Mouse (Mus musculus): ENCODE data around the gene Mup19. TPM values are rescaled to one million over a fixed set of nuclear protein-coding genes. Genes with fewer than 3 reads are reported as not detected.
"Not testable (repeated sequence)": the region's sequence is repeated elsewhere in the genome, so short reads cannot be mapped to it uniquely, and the experiment has no call there.

Gene Mup19
- not detected in 2 replicates for total RNA-seq (2015; ENCODE audit: low replicate concordance)
- total RNA-seq (2017; ENCODE audit: low replicate concordance) = not detected in 2 replicates

DNA sequence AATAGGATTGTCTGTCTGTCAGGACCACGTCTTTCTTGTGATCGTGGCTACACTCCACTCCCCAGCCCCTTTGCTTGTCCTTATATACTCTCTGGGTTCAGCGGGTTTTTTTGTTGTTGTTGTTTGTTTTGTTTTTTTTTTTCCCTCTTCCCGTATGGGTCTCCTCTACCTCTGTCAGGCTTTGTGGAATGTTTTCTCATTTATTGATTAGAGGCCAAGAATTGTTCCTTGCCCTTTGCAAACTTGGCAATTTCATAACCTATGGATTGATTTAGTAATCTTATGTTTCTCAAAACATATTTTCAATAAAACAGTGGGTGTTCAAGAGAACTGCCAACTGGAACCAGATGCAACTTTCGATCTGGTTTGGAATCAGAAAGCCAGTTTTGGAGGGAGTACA, at the start of gene Mup19:
Gene Mup19, minus strand, starts transcription at position 101 of the 400 bp plus-strand sequence.
- ATAC-seq (replicated peaks; ENCODE audit: low FRiP score, poor library complexity, severe bottlenecking) = not testable (repeated sequence)

DNA sequence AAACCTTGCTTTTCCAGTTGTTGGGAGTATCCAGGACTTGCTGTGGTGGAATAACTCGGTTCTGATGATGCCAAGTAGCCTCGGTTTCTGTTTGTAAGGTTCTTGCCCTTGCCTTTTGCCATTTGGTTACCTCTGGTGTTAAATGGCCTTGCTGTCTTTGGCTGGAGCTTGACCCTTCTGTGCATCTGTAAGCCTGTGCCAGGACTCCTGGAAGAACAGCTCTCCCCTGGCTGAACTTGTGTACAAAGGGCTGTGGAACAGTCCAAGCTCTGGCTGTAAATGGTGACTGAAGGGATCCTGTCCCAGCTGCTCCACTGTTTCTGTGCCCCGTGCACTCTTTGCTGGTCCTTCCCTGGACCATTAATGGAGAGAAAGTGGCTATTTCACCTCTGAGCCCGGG, 47.1 kb upstream of the Mup19 start:
- no peak for ATAC-seq (replicated peaks; ENCODE audit: low FRiP score, poor library complexity, severe bottlenecking)

DNA sequence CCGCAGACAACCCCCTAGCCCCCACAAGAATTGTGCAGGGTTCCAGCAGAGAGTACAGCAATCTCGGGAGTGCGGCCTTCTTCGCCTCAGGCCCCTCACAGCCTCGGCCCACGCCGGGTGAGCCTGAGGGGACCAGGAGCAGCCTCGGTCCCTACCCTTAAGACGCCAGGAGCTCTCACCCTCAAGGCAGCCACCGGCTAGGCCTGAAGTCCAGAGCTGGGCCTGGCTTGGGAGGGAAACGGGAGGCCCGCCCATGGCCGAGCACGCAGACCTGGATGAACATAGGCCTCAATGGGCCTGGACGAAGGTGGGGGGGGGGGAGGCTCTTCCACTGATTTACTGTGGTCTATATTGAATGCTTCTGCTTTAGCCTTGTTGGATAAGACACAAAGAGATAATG, 41.1 kb upstream of the Mup19 start:
- no peak for ATAC-seq (replicated peaks; ENCODE audit: low FRiP score, poor library complexity, severe bottlenecking)

DNA sequence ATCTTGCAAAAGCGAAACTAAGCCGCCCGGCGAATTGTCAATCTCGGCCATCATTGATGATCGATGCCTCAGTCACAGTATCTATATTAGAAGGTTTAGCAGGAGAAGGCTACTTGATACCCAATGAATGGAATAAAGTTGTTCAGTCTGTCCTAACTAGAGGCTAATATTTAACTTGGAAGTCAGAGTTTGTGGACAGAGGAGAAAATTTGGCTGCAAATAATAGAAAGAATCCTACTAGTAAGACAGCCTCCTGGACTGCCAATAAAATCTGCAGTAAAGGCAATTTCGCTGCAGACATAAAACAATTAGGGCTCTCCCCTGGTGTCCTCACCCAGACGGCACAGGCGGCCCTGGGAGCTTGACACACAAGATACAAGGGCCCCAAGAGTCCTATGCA, 40.5 kb upstream of the Mup19 start:
- not testable (repeated sequence) for ATAC-seq (replicated peaks; ENCODE audit: low FRiP score, poor library complexity, severe bottlenecking)

DNA sequence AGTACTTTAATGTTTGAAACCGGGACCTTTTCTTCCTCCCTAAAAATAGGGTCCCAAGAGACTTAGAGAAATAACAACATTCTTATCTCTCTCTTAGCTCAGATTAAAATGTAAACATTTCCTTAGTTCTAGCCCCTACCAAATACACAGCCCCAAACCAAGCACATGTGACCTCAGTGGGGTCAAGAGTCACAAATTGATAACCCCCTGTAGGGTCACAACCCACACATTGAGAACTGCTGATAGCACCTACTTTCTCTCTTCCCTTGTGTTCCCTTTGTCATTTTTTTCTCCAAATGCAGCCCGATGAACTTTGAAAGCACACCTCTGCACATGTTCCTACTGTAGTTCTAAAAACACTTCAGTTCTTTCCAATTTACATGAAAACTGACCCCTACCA, 33.5 kb upstream of the Mup19 start:
- no peak for ATAC-seq (replicated peaks; ENCODE audit: low FRiP score, poor library complexity, severe bottlenecking)

DNA sequence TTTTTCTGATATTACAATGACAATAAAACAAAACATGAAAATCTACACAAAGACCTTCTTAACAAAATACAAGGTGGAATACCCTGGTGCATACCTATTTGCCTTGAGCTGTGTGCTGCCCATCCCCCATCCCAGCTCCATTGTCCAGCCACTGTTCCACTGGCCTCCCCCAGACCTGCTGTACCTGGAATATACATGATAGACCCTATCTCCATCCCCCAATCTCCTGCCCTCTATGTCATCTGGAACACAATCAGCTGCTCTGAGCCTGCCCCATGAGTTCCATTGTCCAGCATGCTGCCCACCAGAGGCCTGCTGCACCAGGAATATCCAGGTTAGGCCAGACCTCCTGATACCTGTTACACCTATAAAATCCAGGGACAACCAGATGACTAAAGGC, 31.4 kb upstream of the Mup19 start:
- ATAC-seq (replicated peaks; ENCODE audit: low FRiP score, poor library complexity, severe bottlenecking) = no peak

DNA sequence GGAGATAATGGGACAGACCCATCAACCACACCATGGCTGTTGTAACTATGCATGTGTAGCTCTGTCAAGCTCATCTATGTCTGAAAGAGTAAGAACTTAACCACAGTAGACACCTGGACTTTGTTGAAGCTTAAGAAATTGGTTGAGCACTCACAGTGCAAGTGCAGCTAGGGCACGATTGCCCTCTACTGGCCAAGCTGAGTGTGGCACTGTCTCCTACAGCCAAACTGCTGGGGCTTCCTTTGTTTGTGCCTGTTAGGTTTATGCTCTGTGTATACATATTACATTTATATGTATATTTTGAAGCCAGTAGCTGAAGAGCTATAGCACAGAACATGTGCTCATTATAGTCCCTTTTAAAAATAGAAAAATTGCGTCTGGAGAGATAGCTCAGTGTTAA, 29.1 kb upstream of the Mup19 start:
- ATAC-seq (replicated peaks; ENCODE audit: low FRiP score, poor library complexity, severe bottlenecking) = not testable (repeated sequence)

DNA sequence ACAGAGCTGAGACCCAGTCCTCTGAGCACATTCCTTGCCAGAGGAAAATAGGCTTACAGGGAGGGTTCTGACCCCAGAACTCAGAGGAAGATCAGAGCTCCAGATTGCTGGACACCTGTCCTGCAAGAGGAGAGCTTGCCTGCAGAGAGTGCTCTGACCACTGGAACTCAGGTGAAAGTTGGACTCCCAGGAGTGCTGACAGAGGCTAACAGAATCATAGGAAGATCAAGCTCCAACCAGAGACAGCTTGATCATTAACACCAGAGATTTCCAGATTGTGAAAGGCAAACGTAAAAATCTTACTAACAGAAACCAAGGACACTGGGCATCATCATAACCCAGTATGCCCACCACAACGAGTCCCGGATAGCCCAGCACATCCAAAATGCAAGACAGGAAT, 26.9 kb upstream of the Mup19 start:
- not testable (repeated sequence) for ATAC-seq (replicated peaks; ENCODE audit: low FRiP score, poor library complexity, severe bottlenecking)

DNA sequence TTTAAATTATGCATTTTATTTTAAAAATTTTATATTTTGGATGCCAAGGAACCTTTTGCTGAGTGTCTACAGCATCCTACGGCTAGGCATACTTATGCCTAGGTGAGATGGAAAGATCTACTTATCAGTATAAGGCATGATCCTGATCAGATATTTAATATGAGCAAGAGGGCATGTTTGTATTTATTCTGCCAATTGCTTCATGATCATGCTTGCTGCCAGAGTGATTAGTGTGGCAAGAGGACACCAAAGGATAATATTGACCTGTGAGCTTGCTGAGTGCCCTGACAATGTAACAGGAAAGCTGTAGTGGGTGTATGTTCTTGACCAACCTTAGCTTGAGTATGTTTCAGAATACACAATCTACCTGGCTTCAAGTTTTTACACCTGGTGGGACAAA, 7.6 kb upstream of the Mup19 start:
- ATAC-seq (replicated peaks; ENCODE audit: low FRiP score, poor library complexity, severe bottlenecking) = not testable (repeated sequence)

DNA sequence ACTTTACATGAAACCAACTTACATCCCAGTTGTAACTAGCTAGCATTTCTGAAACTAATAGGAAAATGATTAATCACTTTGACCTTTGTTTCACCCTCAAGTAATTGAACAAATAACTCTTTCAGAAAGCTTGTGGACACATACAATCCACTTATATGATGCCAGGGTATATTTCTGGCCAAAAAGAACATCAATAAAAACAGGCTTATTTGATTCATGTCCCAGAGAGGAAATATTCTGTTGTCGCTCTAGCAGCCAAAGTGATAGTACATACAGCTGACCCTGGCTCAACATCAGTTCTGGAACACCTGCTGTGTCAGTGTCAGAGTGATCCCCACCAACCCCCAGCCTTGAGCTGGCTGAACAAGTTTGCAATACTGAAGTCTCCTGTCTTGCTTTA, 2.2 kb upstream of the Mup19 start:
- ATAC-seq (replicated peaks; ENCODE audit: low FRiP score, poor library complexity, severe bottlenecking) = not testable (repeated sequence)

Other genes with a start within 250 kb of the Mup19 start
- not detected in 2 replicates for gene Mup17, start 186.4 kb downstream of the Mup19 start, total RNA-seq (2015; ENCODE audit: low replicate concordance)
- gene Mup17, start 186.4 kb downstream of the Mup19 start, total RNA-seq (2017; ENCODE audit: low replicate concordance) = not detected in 2 replicates
- gene Mup18, start 108.1 kb downstream of the Mup19 start, total RNA-seq (2015; ENCODE audit: low replicate concordance) = not detected in 2 replicates
- not detected in 2 replicates for gene Mup18, start 108.1 kb downstream of the Mup19 start, total RNA-seq (2017; ENCODE audit: low replicate concordance)
- gene Mup5, start 53.0 kb upstream of the Mup19 start, total RNA-seq (2015; ENCODE audit: low replicate concordance) = not detected in 2 replicates
- gene Mup5, start 53.0 kb upstream of the Mup19 start, total RNA-seq (2017; ENCODE audit: low replicate concordance) = not detected in 2 replicates